Mouse (Mus musculus): ENCODE measurements around the gene Ubr2.

Ubr2 gene

GRCm38 (mm10) chr17:46927781-46928180 lies 82.6 kb downstream of the Ubr2 start:
- no peak for DNase-seq (ENCODE audit: low read depth, low spot score)

GRCm38 (mm10) chr17:46926941-46927340 lies 83.4 kb downstream of the Ubr2 start:
- no peak for DNase-seq (ENCODE audit: low read depth, low spot score)

- DNase-seq (ENCODE audit: low read depth, low spot score) = peak; percentile 74
Observed at GRCm38 (mm10) chr17:46926192-46926591, 84.2 kb downstream of the Ubr2 start.

- no peak for DNase-seq (ENCODE audit: low read depth, low spot score)
Observed at GRCm38 (mm10) chr17:46920855-46921254, 89.5 kb downstream of the Ubr2 start.

GRCm38 (mm10) chr17:46918951-46919350 lies 91.4 kb downstream of the Ubr2 start:
- DNase-seq (ENCODE audit: low read depth, low spot score) = no peak

- no peak for DNase-seq (ENCODE audit: low read depth, low spot score)
Observed at GRCm38 (mm10) chr17:46915129-46915528, 95.2 kb downstream of the Ubr2 start.

GRCm38 (mm10) chr17:46912331-46912730 lies 98.0 kb downstream of the Ubr2 start:
- DNase-seq (ENCODE audit: low read depth, low spot score) = peak; percentile 89

- peak; percentile 81 for DNase-seq (ENCODE audit: low read depth, low spot score)
Observed at GRCm38 (mm10) chr17:46910186-46910585, 100.2 kb downstream of the Ubr2 start, which contains the start of gene Prph2. Gene Prph2, plus strand, starts transcription at chr17:46910459.

GRCm38 (mm10) chr17:46903876-46904490 lies 106.4 kb downstream of the Ubr2 start:
- DNase-seq (ENCODE audit: low read depth, low spot score) = peak; percentile 84

GRCm38 (mm10) chr17:46900941-46901340 lies 109.4 kb downstream of the Ubr2 start:
- DNase-seq (ENCODE audit: low read depth, low spot score) = no peak

GRCm38 (mm10) chr17:46897221-46897950 lies 113.0 kb downstream of the Ubr2 start:
- DNase-seq (ENCODE audit: low read depth, low spot score) = no peak

- no peak for DNase-seq (ENCODE audit: low read depth, low spot score)
Observed at GRCm38 (mm10) chr17:46895426-46895825, 114.9 kb downstream of the Ubr2 start.

GRCm38 (mm10) chr17:46890843-46891594 lies 119.3 kb downstream of the Ubr2 start:
- DNase-seq (ENCODE audit: low read depth, low spot score) = no peak

- peak; percentile 97 for DNase-seq (ENCODE audit: low read depth, low spot score)
Observed at GRCm38 (mm10) chr17:46890116-46890815, 120.1 kb downstream of the Ubr2 start, which contains the start of gene Tbcc. Gene Tbcc, plus strand, starts transcription at chr17:46890684.

GRCm38 (mm10) chr17:46889450-46890084 lies 120.8 kb downstream of the Ubr2 start:
- no peak for DNase-seq (ENCODE audit: low read depth, low spot score)

GRCm38 (mm10) chr17:46888511-46889212 lies 121.7 kb downstream of the Ubr2 start:
- no peak for DNase-seq (ENCODE audit: low read depth, low spot score)

GRCm38 (mm10) chr17:46885910-46886643 lies 124.3 kb downstream of the Ubr2 start:
- DNase-seq (ENCODE audit: low read depth, low spot score) = no peak

- no peak for DNase-seq (ENCODE audit: low read depth, low spot score)
Observed at GRCm38 (mm10) chr17:46885218-46885909, 125.0 kb downstream of the Ubr2 start.

- DNase-seq (ENCODE audit: low read depth, low spot score) = no peak
Observed at GRCm38 (mm10) chr17:46884766-46885165, 125.6 kb downstream of the Ubr2 start.
